Mouse (Mus musculus) kidney, embryonic 15.5 days (tissue): ENCODE results near the gene Phpt1. TPM values are rescaled to one million over a fixed set of nuclear protein-coding genes. Genes with fewer than 3 reads are reported as not detected.

Experiments used
- ATAC-seq: fragments of 200-750 bp; cut with Nextera tagmentation; replicated peaks from 2 replicates; pipeline ENCODE4 v1.8.0; 2017; ENCODE audit warnings: moderate TSS enrichment; ENCODE audit not compliant: low FRiP score
- H3K27ac ChIP-seq: fragments of 300-500 bp; sonication (generic); 2 replicates; pipeline ENCODE4 v1.5.1; 2015; ENCODE audit warnings: mild to moderate bottlenecking, inconsistent platforms
- H3K27me3 ChIP-seq: fragments of 300-500 bp; sonication (generic); 2 replicates; pipeline ENCODE4 v1.6.1; 2015; ENCODE audit warnings: inconsistent platforms
- H3K36me3 ChIP-seq: fragments of 300-500 bp; sonication (generic); 2 replicates; pipeline ENCODE4 v1.6.1; 2015; ENCODE audit warnings: inconsistent platforms
- H3K4me1 ChIP-seq: fragments of 300-500 bp; sonication (generic); 2 replicates; pipeline ENCODE4 v1.6.1; 2015; ENCODE audit warnings: inconsistent platforms
- H3K4me2 ChIP-seq: fragments of 300-500 bp; sonication (generic); 2 replicates; pipeline ENCODE4 v1.6.1; 2015; ENCODE audit warnings: moderate library complexity, mild to moderate bottlenecking, inconsistent platforms
- H3K4me3 ChIP-seq: fragments of 300-500 bp; sonication (generic); replicated peaks from 2 replicates; pipeline ENCODE4 v1.5.1; 2015; ENCODE audit warnings: mild to moderate bottlenecking, inconsistent platforms
- H3K9ac ChIP-seq: fragments of 300-500 bp; sonication (generic); 2 replicates; pipeline ENCODE4 v1.6.1; 2015; ENCODE audit warnings: mild to moderate bottlenecking, inconsistent platforms
- H3K9me3 ChIP-seq: fragments of 300-500 bp; sonication (generic); replicated peaks from 2 replicates; pipeline ENCODE4 v1.6.1; 2016; ENCODE audit warnings: inconsistent platforms
- WGBS: fragments of 180-500 bp; shearing (Covaris S2); methylation state at CpG from one replicate; pipeline ENCODE4 v1.1.7; 2015; ENCODE audit warnings: mixed read lengths; 5-methylcytosine and 5-hydroxymethylcytosine counted together
- polyA plus RNA-seq: library from polyadenylated mRNA; unstranded; fragments of >200 nt; fragmentation: Nextera tagmentation; extraction: Ambion mirVana; gene quantifications from 2 replicates; pipeline ENCODE4 v1.2.1, GENCODE M21; 2015

Phpt1 gene
- polyA plus RNA-seq, 1 experiment from 2014 or later: 184 TPM

- Histone ChIP-seq H3K36me3 (peaks cover 95% of the 10 kb centered on the region), H3K4me1 (no peaks in the 10 kb centered on the region), H3K27ac (no peak overlapping the region), H3K4me3 (no peak overlapping the region), H3K9ac (no peak overlapping the region), H3K9me3 (no peaks in the 10 kb centered on the region), H3K4me2 (no peak overlapping the region), H3K27me3 (no peaks in the 10 kb centered on the region)
- ATAC-seq: no peak
- WGBS: 89% methylated on average over 5 of the region's 5 CpGs
Measured at GRCm38 (mm10) chr2:25596765-25597510, 21.9 kb upstream of the Phpt1 start.

GRCm38 (mm10) chr2:25591863-25592262, 16.8 kb upstream of the Phpt1 start:
- no peak for ATAC-seq
- no peak overlapping the region for H3K4me3 ChIP-seq
- WGBS: 73% methylated on average over 2 of the region's 2 CpGs

GRCm38 (mm10) chr2:25588227-25588907, 13.3 kb upstream of the Phpt1 start:
- Histone ChIP-seq H3K27ac (no peak overlapping the region), H3K36me3 (peaks cover 94% of the 10 kb centered on the region)

More at GRCm38 (mm10) chr2:25591863-25592262, 16.8 kb upstream of the Phpt1 start:
- Histone ChIP-seq H3K27me3 (no peaks in the 10 kb centered on the region), H3K4me2 (no peak overlapping the region), H3K27ac (no peak overlapping the region), H3K9me3 (no peaks in the 10 kb centered on the region), H3K9ac (no peak overlapping the region), H3K36me3 (peaks cover 92% of the 10 kb centered on the region), H3K4me1 (no peaks in the 10 kb centered on the region)

GRCm38 (mm10) chr2:25587290-25587689, 12.3 kb upstream of the Phpt1 start:
- Histone ChIP-seq H3K4me2 (no peak overlapping the region), H3K9ac (no peak overlapping the region), H3K27me3 (no peaks in the 10 kb centered on the region), H3K27ac (no peak overlapping the region), H3K36me3 (peaks cover 89% of the 10 kb centered on the region), H3K9me3 (no peaks in the 10 kb centered on the region), H3K4me3 (no peak overlapping the region), H3K4me1 (peaks cover 8% of the 10 kb centered on the region)
- 85% methylated on average over 8 of the region's 8 CpGs for WGBS
- ATAC-seq: no peak

More at GRCm38 (mm10) chr2:25588227-25588907, 13.3 kb upstream of the Phpt1 start:
- no peaks in the 10 kb centered on the region for H3K4me1 ChIP-seq
- no peak overlapping the region for H3K9ac ChIP-seq
- no peak for ATAC-seq
- 92% methylated on average over 8 of the region's 8 CpGs for WGBS
- no peak overlapping the region for H3K4me2 ChIP-seq
- no peak overlapping the region for H3K4me3 ChIP-seq
- H3K27me3 ChIP-seq: no peaks in the 10 kb centered on the region
- no peaks in the 10 kb centered on the region for H3K9me3 ChIP-seq

- WGBS: 79% methylated on average over 3 of the region's 3 CpGs
- Histone ChIP-seq H3K36me3 (peaks cover 72% of the 10 kb centered on the region), H3K4me3 (no peak overlapping the region), H3K4me2 (no peak overlapping the region), H3K9me3 (no peaks in the 10 kb centered on the region), H3K27ac (no peak overlapping the region), H3K4me1 (peaks cover 25% of the 10 kb centered on the region), H3K27me3 (peaks cover 8% of the 10 kb centered on the region), H3K9ac (no peak overlapping the region)
- ATAC-seq: no peak
Measured at GRCm38 (mm10) chr2:25585601-25586000, 10.6 kb upstream of the Phpt1 start.

- 77% methylated on average over 4 of the region's 4 CpGs for WGBS
- Histone ChIP-seq H3K27me3 (peaks cover 15% of the 10 kb centered on the region), H3K9me3 (no peaks in the 10 kb centered on the region), H3K4me3 (no peak overlapping the region), H3K27ac (no peak overlapping the region), H3K4me2 (no peak overlapping the region), H3K9ac (no peak overlapping the region), H3K36me3 (peaks cover 65% of the 10 kb centered on the region), H3K4me1 (peaks cover 29% of the 10 kb centered on the region)
- no peak for ATAC-seq
Measured at GRCm38 (mm10) chr2:25584856-25585255, 9.8 kb upstream of the Phpt1 start.

GRCm38 (mm10) chr2:25584152-25584551, 9.1 kb upstream of the Phpt1 start:
- peaks cover 22% of the 10 kb centered on the region for H3K27me3 ChIP-seq
- H3K4me3 ChIP-seq: no peak overlapping the region
- H3K27ac ChIP-seq: no peak overlapping the region
- WGBS: 91% methylated on average over 3 of the region's 3 CpGs
- H3K4me2 ChIP-seq: no peak overlapping the region
- ATAC-seq: no peak
- H3K4me1 ChIP-seq: peaks cover 36% of the 10 kb centered on the region
- no peak overlapping the region for H3K9ac ChIP-seq
- H3K36me3 ChIP-seq: peaks cover 58% of the 10 kb centered on the region
- H3K9me3 ChIP-seq: no peaks in the 10 kb centered on the region

GRCm38 (mm10) chr2:25583571-25583970, 8.5 kb upstream of the Phpt1 start:
- WGBS: 66% methylated on average over 4 of the region's 4 CpGs
- H3K9ac ChIP-seq: no peak overlapping the region
- H3K4me2 ChIP-seq: no peak overlapping the region
- no peak overlapping the region for H3K4me3 ChIP-seq
- H3K27ac ChIP-seq: no peak overlapping the region
- peaks cover 42% of the 10 kb centered on the region for H3K4me1 ChIP-seq
- ATAC-seq: no peak
- peaks cover 55% of the 10 kb centered on the region for H3K36me3 ChIP-seq
- peaks cover 28% of the 10 kb centered on the region for H3K27me3 ChIP-seq
- no peaks in the 10 kb centered on the region for H3K9me3 ChIP-seq

- ATAC-seq: no peak
- Histone ChIP-seq H3K27me3 (peaks cover 33% of the 10 kb centered on the region), H3K36me3 (peaks cover 51% of the 10 kb centered on the region), H3K4me2 (no peak overlapping the region), H3K27ac (no peak overlapping the region), H3K4me3 (no peak overlapping the region), H3K4me1 (peaks cover 47% of the 10 kb centered on the region), H3K9me3 (no peaks in the 10 kb centered on the region), H3K9ac (no peak overlapping the region)
- WGBS: 84% methylated on average over 6 of the region's 6 CpGs
Measured at GRCm38 (mm10) chr2:25583120-25583481, 8.1 kb upstream of the Phpt1 start.

GRCm38 (mm10) chr2:25582466-25583119, 7.6 kb upstream of the Phpt1 start:
- no peaks in the 10 kb centered on the region for H3K9me3 ChIP-seq
- no peak overlapping the region for H3K9ac ChIP-seq
- H3K4me2 ChIP-seq: no peak overlapping the region
- H3K4me1 ChIP-seq: peaks cover 52% of the 10 kb centered on the region
- H3K36me3 ChIP-seq: peaks cover 46% of the 10 kb centered on the region
- peaks cover 38% of the 10 kb centered on the region for H3K27me3 ChIP-seq
- ATAC-seq: no peak
- 55% methylated on average over 12 of the region's 12 CpGs for WGBS
- no peak overlapping the region for H3K4me3 ChIP-seq
- no peak overlapping the region for H3K27ac ChIP-seq

GRCm38 (mm10) chr2:25581901-25582301, 6.9 kb upstream of the Phpt1 start:
- Histone ChIP-seq H3K27ac (no peak overlapping the region), H3K9ac (no peak overlapping the region), H3K4me1 (peaks cover 59% of the 10 kb centered on the region), H3K27me3 (peaks cover 45% of the 10 kb centered on the region), H3K36me3 (peaks cover 39% of the 10 kb centered on the region), H3K9me3 (no peaks in the 10 kb centered on the region), H3K4me2 (peak overlapping the region; percentile 70; the same call in 1 of the 2 replicates), H3K4me3 (no peak overlapping the region)
- whole genome bisulfite sequencing: 30% methylated on average over 6 of the region's 6 CpGs
- no peak for ATAC-seq

- peak; percentile 47 for ATAC-seq
- Histone ChIP-seq H3K27ac (no peak within 1 kb of the TSS), H3K4me3 (peak within 1 kb of the TSS; percentile 39), H3K36me3 (peaks cover 34% of the 10 kb centered on the region), H3K27me3 (peaks cover 50% of the 10 kb centered on the region), H3K4me1 (peaks cover 60% of the 10 kb centered on the region), H3K9ac (no peak within 1 kb of the TSS), H3K4me2 (peak within 1 kb of the TSS; percentile 70), H3K9me3 (no peaks in the 10 kb centered on the region)
- WGBS: 5% methylated on average over 19 of the region's 19 CpGs
Measured at GRCm38 (mm10) chr2:25581294-25581864, 6.4 kb upstream of the Phpt1 start, which contains the start of gene Ajm1. Gene Ajm1, minus strand, starts transcription at chr2:25581757.
